Mouse (Mus musculus) bone marrow macrophage, adult 2 months (primary cell): Measurements from ENCODE around the gene Lrtm2.

Source experiments
- CTCF ChIP-seq: IDR thresholded peaks from 2 replicates; pipeline ENCODE4 v1.5.1; 2012; ENCODE audit warnings: low read depth, mild to moderate bottlenecking, low read length, moderate library complexity
- POLR2A ChIP-seq: IDR thresholded peaks from 2 replicates; pipeline ENCODE4 v1.6.1; 2012; ENCODE audit warnings: mild to moderate bottlenecking, low read depth, low read length, borderline replicate concordance

DNA sequence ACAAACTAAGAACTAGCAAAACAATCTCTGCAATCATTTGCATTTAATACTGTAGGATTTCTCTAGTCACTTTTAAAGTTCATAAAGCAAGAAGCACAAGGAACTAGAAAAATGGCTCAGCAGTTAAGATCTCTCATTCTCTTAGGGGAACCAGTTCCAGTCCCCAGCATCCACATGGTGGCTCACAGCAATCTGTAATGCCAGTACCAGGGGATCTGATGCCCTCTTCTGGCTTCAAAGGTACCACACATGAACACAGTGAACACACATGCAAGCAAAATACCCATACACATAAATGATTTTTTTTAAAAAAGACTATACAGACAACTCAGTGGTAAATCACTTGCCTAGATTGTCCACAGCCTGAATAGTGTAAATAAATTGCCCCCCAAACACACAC is 41.1 kb upstream of the Lrtm2 start:
- no peak for TF ChIP-seq CTCF
- TF ChIP-seq POLR2A = no peak
